In the genomic region with DNA sequence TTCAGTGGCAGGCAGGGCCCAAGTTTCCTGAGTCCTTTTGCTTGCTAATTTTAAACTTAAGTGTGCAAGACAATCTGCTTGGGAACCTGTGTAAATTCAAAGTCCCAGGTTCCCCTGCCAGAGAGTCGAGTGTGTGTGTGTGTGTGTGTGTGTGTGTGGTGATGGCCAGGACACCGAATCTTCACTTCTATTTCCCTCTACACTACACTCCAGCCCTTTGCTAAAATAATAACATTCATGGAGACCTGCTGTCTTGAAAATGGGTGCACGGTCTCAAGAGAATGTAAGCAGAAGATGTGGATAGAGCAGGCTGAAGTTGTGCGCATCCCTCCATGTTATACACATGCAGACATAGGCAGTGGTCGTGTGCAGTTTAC, we compare ENCODE assay signal across 8 mouse cellular contexts. TPM values are rescaled to one million over a fixed set of nuclear protein-coding genes. Genes with fewer than 3 reads are reported as not detected.
DNase-seq lines count a peak whose midpoint lies in the region; ATAC-seq and TF ChIP-seq lines count a peak whose summit lies in the region.

No protein-coding gene starts in this region.

- in situ Hi-C loops in CH12.LX (cut with MboI; ENCODE audit: low pct_ligation_motif_present, low pct_unique_long_range_greater_than_20kb, low sequenced_read_pairs): no loop called here

- H3K36me3 ChIP-seq in heart, embryonic 10.5 days: peaks cover 15% of the 10 kb centered on the region
- H3K36me3 ChIP-seq in CH12.LX (replicated peaks in 1 of 2; ENCODE audit: control insufficient read depth in 1 of 2, insufficient read depth in 1 of 2, low read length in 1 of 2): peaks cover 4 to 22% of the 10 kb centered on the region in 2 experiments
- 0 out of 2 replicates have a peak, but pooled peaks cover 7% of the 10 kb centered on the region for H3K36me3 ChIP-seq in forebrain, embryonic 14.5 days (ENCODE audit: control insufficient read depth, insufficient read depth, low read length)
- peaks cover 10% of the 10 kb centered on the region for H3K36me3 ChIP-seq in liver, embryonic 13.5 days

- intact Hi-C loops in heart, postnatal 36 days (cut with DNase I): no loop called here

- TF ChIP-seq EP300 in CH12.LX (IDR thresholded peaks at IDR 0.05; ENCODE audit: low read length): no peak

- peak overlapping the region; percentile 98 for H3K27ac ChIP-seq in heart, embryonic 10.5 days
- H3K27ac ChIP-seq in CH12.LX (ENCODE audit: insufficient read depth, low read depth): no peak overlapping the region
- H3K27ac ChIP-seq in forebrain, embryonic 14.5 days (ENCODE audit: low read depth, low read length): peak overlapping the region; percentile 27; the same call in 1 of the 2 replicates
- peak overlapping the region; percentile 54; the same call in 1 of the 2 replicates for H3K27ac ChIP-seq in liver, embryonic 13.5 days

- peak overlapping the region; percentile 96 for H3K9ac ChIP-seq in CH12.LX (ENCODE audit: insufficient read depth, low read depth)
- H3K9ac ChIP-seq in forebrain, embryonic 14.5 days (ENCODE audit: low read length): peak overlapping the region; percentile 93
- peak overlapping the region; percentile 88 for H3K9ac ChIP-seq in liver, embryonic 13.5 days

- 50% methylated on average over 5 of the region's 5 CpGs for WGBS in heart, embryonic 10.5 days
- 30% methylated on average over 5 of the region's 5 CpGs for WGBS in forebrain, embryonic 14.5 days
- 41% methylated on average over 5 of the region's 5 CpGs for WGBS in liver, embryonic 13.5 days (ENCODE audit: insufficient replicate concordance)

- no peak for TF ChIP-seq POLR2A in CH12.LX (IDR thresholded peaks at IDR 0.05; ENCODE audit: low read depth, low read length)

- H3K4me3 ChIP-seq in heart, embryonic 10.5 days: peak overlapping the region; percentile 86
- H3K4me3 ChIP-seq in CH12.LX (replicated peaks in 1 of 3; ENCODE audit: low read depth in 2 of 3, low read length in 2 of 3, poor library complexity in 1 of 3): peak overlapping the region; percentile 80 to 98 (median 85)
- H3K4me3 ChIP-seq in forebrain, embryonic 14.5 days (ENCODE audit: low read depth, low read length): peak overlapping the region; percentile 74
- peak overlapping the region; percentile 79 for H3K4me3 ChIP-seq in liver, embryonic 13.5 days (replicated peaks)

- no peak for TF ChIP-seq RAD21 in CH12.LX (IDR thresholded peaks at IDR 0.05; ENCODE audit: low read depth, low read length)

- dilution Hi-C loops in CH12.LX (cut with MboI; ENCODE audit: extremely low pct_ligation_motif_present, extremely low pct_unique_long_range_greater_than_20kb, low sequenced_read_pairs): no loop called here

- H3K79me2 ChIP-seq in CH12.LX (replicated peaks; ENCODE audit: control insufficient read depth, extremely low read depth, insufficient read depth, poor library complexity, severe bottlenecking): no peaks in the 10 kb centered on the region

- TF ChIP-seq CTCF in CH12.LX (conservative IDR thresholded peaks at IDR 0.05 in 1 of 2, IDR thresholded peaks at IDR 0.05 in 1 of 2; ENCODE audit: low read depth in 2 of 2, low read length in 2 of 2): no peak

- peaks cover 20% of the 10 kb centered on the region for H3K4me1 ChIP-seq in heart, embryonic 10.5 days
- H3K4me1 ChIP-seq in CH12.LX (ENCODE audit: control insufficient read depth in 1 of 2, insufficient read depth in 2 of 2): peaks cover 6 to 20% of the 10 kb centered on the region in 2 experiments; a peak in 3 of 4 replicates
- H3K4me1 ChIP-seq in forebrain, embryonic 14.5 days (ENCODE audit: control insufficient read depth, insufficient read depth, low read length): peaks cover 13% of the 10 kb centered on the region
- peaks cover 17% of the 10 kb centered on the region for H3K4me1 ChIP-seq in liver, embryonic 13.5 days (replicated peaks)

- no peaks in the 10 kb centered on the region for H3K27me3 ChIP-seq in heart, embryonic 10.5 days (ENCODE audit: insufficient read depth, poor library complexity, severe bottlenecking)
- no peaks in the 10 kb centered on the region for H3K27me3 ChIP-seq in CH12.LX (replicated peaks)
- no peaks in the 10 kb centered on the region for H3K27me3 ChIP-seq in forebrain, embryonic 14.5 days (replicated peaks; ENCODE audit: control insufficient read depth, insufficient read depth, low read length)
- H3K27me3 ChIP-seq in liver, embryonic 13.5 days: no peaks in the 10 kb centered on the region

- DNase-seq in heart, embryonic 10.5 days (ENCODE audit: low spot score): no peak
- DNase-seq in heart, postnatal 36 days: no peak
- DNase-seq in CH12.LX (ENCODE audit: extremely low read depth): peak; percentile 4
- DNase-seq in forebrain, embryonic 14.5 days (ENCODE audit: low spot score): no peak
- no peak for DNase-seq in liver, embryonic 13.5 days
- no peak for DNase-seq in ovary, postnatal 10 days (ENCODE audit: low spot score)
- no peak for DNase-seq in spleen, postnatal 36 days (ENCODE audit: low spot score in 2 of 2)
- DNase-seq in cerebellum, adult 8-10 months: no peak

- peak; percentile 4 for ATAC-seq in forebrain, embryonic 14.5 days
- no peak for ATAC-seq in liver, embryonic 13.5 days (ENCODE audit: low read depth)

- H3K4me2 ChIP-seq in CH12.LX (ENCODE audit: insufficient read depth, low read depth, poor library complexity, severe bottlenecking): peak overlapping the region; percentile 69
- H3K4me2 ChIP-seq in forebrain, embryonic 14.5 days (ENCODE audit: low read length): peak overlapping the region; percentile 83
- peak overlapping the region; percentile 85 for H3K4me2 ChIP-seq in liver, embryonic 13.5 days

- no peaks in the 10 kb centered on the region for H3K9me3 ChIP-seq in heart, embryonic 10.5 days
- H3K9me3 ChIP-seq in CH12.LX (replicated peaks; ENCODE audit: low read length): peaks cover 4% of the 10 kb centered on the region
- H3K9me3 ChIP-seq in forebrain, embryonic 14.5 days (replicated peaks; ENCODE audit: control insufficient read depth, low read length): no peaks in the 10 kb centered on the region
- H3K9me3 ChIP-seq in liver, embryonic 13.5 days (replicated peaks): no peaks in the 10 kb centered on the region

TF ChIP-seq in CH12.LX, 34 proteins besides CTCF, POLR2A, EP300 and RAD21:
- TF ChIP-seq ELF1 (IDR thresholded peaks at IDR 0.05; ENCODE audit: low read depth, low read length): no peak
- TF ChIP-seq TBP (conservative IDR thresholded peaks at IDR 0.05; ENCODE audit: low read depth, low read length): no peak
- TF ChIP-seq RCOR1 (conservative IDR thresholded peaks at IDR 0.05; ENCODE audit: low read depth, low read length): no peak
- TF ChIP-seq JUN (IDR thresholded peaks at IDR 0.05; ENCODE audit: insufficient read depth, low read depth, low read length): no peak
- TF ChIP-seq SIN3A (IDR thresholded peaks at IDR 0.05; ENCODE audit: low read length): no peak
- no peak for TF ChIP-seq GABPA (IDR thresholded peaks at IDR 0.05; ENCODE audit: insufficient replicate concordance, low read depth, low read length)
- TF ChIP-seq POLR2AphosphoS2 (IDR thresholded peaks at IDR 0.05; ENCODE audit: low read depth, low read length): no peak
- TF ChIP-seq CHD2 (IDR thresholded peaks at IDR 0.05; ENCODE audit: low read length): no peak
- TF ChIP-seq ZMIZ1 (IDR thresholded peaks at IDR 0.05; ENCODE audit: low read depth, low read length): no peak
- TF ChIP-seq TCF12 (IDR thresholded peaks at IDR 0.05; ENCODE audit: low read depth, low read length): no peak
- TF ChIP-seq IRF4 (IDR thresholded peaks at IDR 0.05; ENCODE audit: low read depth, low read length): no peak
- TF ChIP-seq MAZ (IDR thresholded peaks at IDR 0.05; ENCODE audit: low read depth, low read length): no peak
- TF ChIP-seq UBTF (IDR thresholded peaks at IDR 0.05; ENCODE audit: low read depth, low read length): no peak

RNA-seq across cellular contexts. Expression of a gene that starts 0.6 kb away (rescaled TPM):
- polyA plus RNA-seq in heart, embryonic 10.5 days (2016; fragmentation: Nextera tagmentation; extraction: Ambion mirVana): 41.5 and 45.1 TPM in 2 replicates
- total RNA-seq in heart, postnatal 36 days (2021): 10 to 100 TPM; 35.5 to 42.1 TPM
- 21.6 and 35.3 TPM in 2 replicates for total RNA-seq in CH12.LX (2012; rRNA removed)
- 40.9 and 41.3 TPM in 2 replicates for total RNA-seq in CH12.LX (2014; rRNA removed)
- 18.1 and 20.1 TPM in 2 replicates for polyA plus RNA-seq in CH12.LX (2012; ENCODE audit: insufficient read length, low read depth)
- 35.1 and 36.2 TPM in 2 replicates for polyA plus RNA-seq in forebrain, embryonic 14.5 days (2014; fragmentation: Nextera tagmentation; extraction: Ambion mirVana)
- 32.3 and 37.9 TPM in 2 replicates for polyA plus RNA-seq in liver, embryonic 13.5 days (2015; fragmentation: Nextera tagmentation; extraction: Ambion mirVana)

RNA-seq across cellular contexts. Expression of a gene that starts 35.5 kb away (rescaled TPM):
- polyA plus RNA-seq in heart, embryonic 10.5 days (2016; fragmentation: Nextera tagmentation; extraction: Ambion mirVana): 38.1 and 42.1 TPM in 2 replicates
- total RNA-seq in heart, postnatal 36 days (2021): 100 to 1,000 TPM; 106 to 112 TPM
- 19.9 and 22.5 TPM in 2 replicates for total RNA-seq in CH12.LX (2012; rRNA removed)
- 5.8 and 6.5 TPM in 2 replicates for total RNA-seq in CH12.LX (2014; rRNA removed)
- 4.4 and 5.4 TPM in 2 replicates for polyA plus RNA-seq in CH12.LX (2012; ENCODE audit: insufficient read length, low read depth)
- polyA plus RNA-seq in forebrain, embryonic 14.5 days (2014; fragmentation: Nextera tagmentation; extraction: Ambion mirVana): 42.2 and 43.1 TPM in 2 replicates
- polyA plus RNA-seq in liver, embryonic 13.5 days (2015; fragmentation: Nextera tagmentation; extraction: Ambion mirVana): 14.2 and 14.3 TPM in 2 replicates

RNA-seq across cellular contexts. Expression of a gene that starts 35.9 kb away (rescaled TPM):
- 8.3 and 13.4 TPM in 2 replicates for polyA plus RNA-seq in heart, embryonic 10.5 days (2016; fragmentation: Nextera tagmentation; extraction: Ambion mirVana)
- total RNA-seq in heart, postnatal 36 days (2021): 1 to 10 TPM; 8.2 to 9.6 TPM
- total RNA-seq in CH12.LX (2012; rRNA removed) (13.1 and 15.0 TPM in 2 replicates), CH12.LX (2014; rRNA removed) (16.6 and 17.1 TPM in 2 replicates)
- polyA plus RNA-seq in CH12.LX (2012; ENCODE audit: insufficient read length, low read depth): 17.9 and 18.6 TPM in 2 replicates
- polyA plus RNA-seq in forebrain, embryonic 14.5 days (2014; fragmentation: Nextera tagmentation; extraction: Ambion mirVana): 5.7 and 5.8 TPM in 2 replicates
- polyA plus RNA-seq in liver, embryonic 13.5 days (2015; fragmentation: Nextera tagmentation; extraction: Ambion mirVana): 11.6 and 12.5 TPM in 2 replicates

RNA-seq across cellular contexts. Expression of a gene that starts 39.8 kb away (rescaled TPM):
- polyA plus RNA-seq in heart, embryonic 10.5 days (2016; fragmentation: Nextera tagmentation; extraction: Ambion mirVana): 99.4 and 115 TPM in 2 replicates
- 10 to 100 TPM; 41.2 to 43.8 TPM for total RNA-seq in heart, postnatal 36 days (2021)
- total RNA-seq in CH12.LX (2012; rRNA removed) (37.3 and 43.0 TPM in 2 replicates), CH12.LX (2014; rRNA removed) (16.7 and 17.6 TPM in 2 replicates)
- polyA plus RNA-seq in CH12.LX (2012; ENCODE audit: insufficient read length, low read depth): 26.1 and 26.7 TPM in 2 replicates
- polyA plus RNA-seq in forebrain, embryonic 14.5 days (2014; fragmentation: Nextera tagmentation; extraction: Ambion mirVana): 1,376 and 1,776 TPM in 2 replicates
- 67.7 and 68.7 TPM in 2 replicates for polyA plus RNA-seq in liver, embryonic 13.5 days (2015; fragmentation: Nextera tagmentation; extraction: Ambion mirVana)
